Mouse (Mus musculus): Measurements from ENCODE around the gene Polr3b. TPM values are rescaled to one million over a fixed set of nuclear protein-coding genes. Genes with fewer than 3 reads are reported as not detected.

Gene Polr3b
- polyA plus RNA-seq, 1 experiment = 5.1 TPM

DNA sequence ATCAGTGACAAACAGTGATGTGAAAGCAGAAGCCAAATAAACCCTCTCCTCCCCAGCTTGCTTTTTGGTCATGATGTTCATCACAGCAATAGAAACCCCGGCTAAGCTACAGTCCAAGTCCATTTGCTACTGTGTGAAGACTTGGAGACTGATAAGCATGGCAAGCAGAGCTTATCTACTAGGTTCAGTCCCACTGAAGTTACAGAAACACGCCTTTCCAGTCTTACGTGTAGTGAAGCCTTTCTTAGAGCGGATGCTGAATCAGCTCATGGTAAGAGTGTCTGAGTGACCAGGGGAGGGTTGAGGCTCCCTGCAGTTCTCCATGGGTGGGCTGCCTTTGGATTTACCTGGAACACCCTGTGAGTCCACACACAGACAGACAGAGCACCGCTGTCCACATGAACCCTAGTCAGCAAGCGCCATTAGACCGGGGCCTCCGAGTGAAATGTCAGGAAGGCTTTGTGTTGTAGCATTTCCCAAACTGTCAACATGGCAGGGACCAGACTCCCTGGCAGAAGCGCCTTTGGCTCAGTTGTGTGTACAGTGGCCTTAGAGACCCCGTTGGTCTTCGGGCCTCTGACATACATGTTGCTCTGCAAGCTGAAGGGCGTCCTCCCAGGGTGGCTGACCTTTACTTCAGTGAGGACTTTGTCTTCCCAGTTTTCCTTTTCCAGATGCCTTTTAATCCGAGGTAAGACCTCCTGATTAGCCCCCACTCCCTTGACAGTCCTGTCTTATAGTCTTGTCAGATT is 78.3 kb downstream of the Polr3b start:
- no peaks in the 10 kb centered on the region for H3K36me3 ChIP-seq (ENCODE audit: control insufficient read depth, insufficient read depth, low read length)
- DNase-seq = no peak
- H3K27me3 ChIP-seq (replicated peaks; ENCODE audit: control insufficient read depth, insufficient read depth, low read length) = no peaks in the 10 kb centered on the region
- H3K4me1 ChIP-seq (ENCODE audit: control insufficient read depth, insufficient read depth, low read length) = 0 out of 2 replicates have a peak, but pooled peaks cover 5% of the 10 kb centered on the region
- no peak for TF ChIP-seq POLR2A (IDR thresholded peaks at IDR 0.05; ENCODE audit: low read depth, low read length)
- TF ChIP-seq CTCF (conservative IDR thresholded peaks at IDR 0.05; ENCODE audit: insufficient read depth, insufficient read length, low read depth, low read length) = no peak
- WGBS = 85% methylated on average over 13 of the region's 13 CpGs
- H3K4me3 ChIP-seq (ENCODE audit: insufficient read depth, low read depth, low read length) = no peak overlapping the region
- H3K27ac ChIP-seq (ENCODE audit: insufficient read depth, low read depth, low read length) = no peak overlapping the region

DNA sequence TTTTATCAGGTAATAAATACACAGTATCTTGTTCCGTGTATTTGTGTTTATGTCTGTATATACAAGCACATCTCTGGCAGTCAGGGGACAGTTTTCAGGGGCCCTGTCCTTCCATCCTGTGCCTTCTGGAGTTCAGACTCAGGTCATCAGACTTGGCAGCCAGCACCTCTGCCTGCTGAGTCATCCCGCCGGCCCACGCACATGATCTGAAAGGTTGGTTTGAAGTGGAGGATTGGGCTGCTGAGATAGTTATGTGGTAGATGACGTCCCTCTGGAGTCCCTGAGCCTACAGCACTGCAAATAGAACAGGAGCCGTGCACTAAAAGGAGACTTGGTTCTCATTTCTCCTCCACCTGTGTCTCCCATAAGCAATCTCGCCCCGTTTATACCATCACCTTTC is 79.0 kb downstream of the Polr3b start:
- H3K27me3 ChIP-seq (replicated peaks; ENCODE audit: control insufficient read depth, insufficient read depth, low read length) = no peaks in the 10 kb centered on the region
- H3K4me3 ChIP-seq (ENCODE audit: insufficient read depth, low read depth, low read length) = no peak overlapping the region
- no peak for TF ChIP-seq CTCF (conservative IDR thresholded peaks at IDR 0.05; ENCODE audit: insufficient read depth, insufficient read length, low read depth, low read length)
- TF ChIP-seq POLR2A (IDR thresholded peaks at IDR 0.05; ENCODE audit: low read depth, low read length) = no peak
- DNase-seq = peak; percentile 47
- 0 out of 2 replicates have a peak, but pooled peaks cover 6% of the 10 kb centered on the region for H3K4me1 ChIP-seq (ENCODE audit: control insufficient read depth, insufficient read depth, low read length)
- H3K36me3 ChIP-seq (ENCODE audit: control insufficient read depth, insufficient read depth, low read length) = no peaks in the 10 kb centered on the region
- H3K27ac ChIP-seq (ENCODE audit: insufficient read depth, low read depth, low read length) = no peak overlapping the region
- 57% methylated on average over 8 of the region's 8 CpGs for whole genome bisulfite sequencing

- WGBS = 98% methylated on average over 1 of the region's 1 CpGs
These were observed 80.0 kb downstream of the Polr3b start for GRCm38 (mm10) chr10:84702115-84702514.

DNA sequence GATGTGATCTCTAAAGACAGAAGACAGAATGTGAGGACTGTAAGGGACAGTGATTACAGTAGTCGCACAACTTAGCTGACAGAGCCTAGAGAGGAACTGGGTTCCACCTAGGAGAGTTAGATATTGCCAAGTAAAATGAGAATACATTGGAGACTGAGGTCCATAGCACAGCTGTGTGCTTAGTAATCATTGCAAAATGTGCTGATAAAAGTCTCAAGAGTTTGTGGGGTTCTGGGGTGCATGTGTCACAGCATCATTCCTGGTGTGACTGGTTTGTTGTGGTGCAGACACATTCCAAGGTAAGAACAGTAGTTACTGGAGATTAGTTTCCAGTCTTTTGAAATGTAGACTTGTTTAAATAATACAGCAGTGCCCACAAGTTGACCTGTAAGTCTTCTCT is 82.5 kb downstream of the Polr3b start:
- Histone ChIP-seq H3K4me1 (ENCODE audit: control insufficient read depth, insufficient read depth, low read length) (0 out of 2 replicates have a peak, but pooled peaks cover 6% of the 10 kb centered on the region), H3K4me3 (ENCODE audit: insufficient read depth, low read depth, low read length) (no peak overlapping the region), H3K36me3 (ENCODE audit: control insufficient read depth, insufficient read depth, low read length) (no peaks in the 10 kb centered on the region), H3K27me3 (replicated peaks; ENCODE audit: control insufficient read depth, insufficient read depth, low read length) (no peaks in the 10 kb centered on the region), H3K27ac (ENCODE audit: insufficient read depth, low read depth, low read length) (no peak overlapping the region)
- DNase-seq = no peak
- no peak for TF ChIP-seq CTCF (conservative IDR thresholded peaks at IDR 0.05; ENCODE audit: insufficient read depth, insufficient read length, low read depth, low read length)
- no peak for TF ChIP-seq POLR2A (IDR thresholded peaks at IDR 0.05; ENCODE audit: low read depth, low read length)
- 94% methylated on average over 1 of the region's 1 CpGs for WGBS

More at GRCm38 (mm10) chr10:84702115-84702514, 80.0 kb downstream of the Polr3b start:
- H3K4me3 ChIP-seq (ENCODE audit: insufficient read depth, low read depth, low read length) = no peak overlapping the region
- no peak for TF ChIP-seq CTCF (conservative IDR thresholded peaks at IDR 0.05; ENCODE audit: insufficient read depth, insufficient read length, low read depth, low read length)
- no peak for TF ChIP-seq POLR2A (IDR thresholded peaks at IDR 0.05; ENCODE audit: low read depth, low read length)
- H3K27me3 ChIP-seq (replicated peaks; ENCODE audit: control insufficient read depth, insufficient read depth, low read length) = no peaks in the 10 kb centered on the region
- 0 out of 2 replicates have a peak, but pooled peaks cover 6% of the 10 kb centered on the region for H3K4me1 ChIP-seq (ENCODE audit: control insufficient read depth, insufficient read depth, low read length)
- DNase-seq = no peak
- H3K27ac ChIP-seq (ENCODE audit: insufficient read depth, low read depth, low read length) = no peak overlapping the region
- no peaks in the 10 kb centered on the region for H3K36me3 ChIP-seq (ENCODE audit: control insufficient read depth, insufficient read depth, low read length)

DNA sequence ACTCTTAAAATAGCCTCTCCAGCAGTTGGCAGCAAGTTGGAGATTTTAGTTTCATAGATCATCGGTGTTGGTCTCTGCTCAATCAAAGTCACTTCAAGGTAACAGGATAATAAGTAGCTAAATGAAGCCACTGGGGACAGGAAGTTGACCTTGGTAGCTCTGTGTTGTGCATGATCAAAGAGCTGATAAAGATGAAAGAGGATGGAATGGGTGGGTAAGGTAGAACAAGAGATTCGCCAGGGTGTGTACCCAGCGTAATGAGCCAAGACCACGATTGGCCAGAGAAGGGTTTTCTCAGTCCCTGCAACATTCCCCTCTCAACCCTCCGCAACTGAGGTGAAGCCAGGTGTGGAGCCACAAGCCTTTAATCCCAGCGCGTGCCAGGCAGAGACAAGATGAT is 83.1 kb downstream of the Polr3b start:
- TF ChIP-seq CTCF (conservative IDR thresholded peaks at IDR 0.05; ENCODE audit: insufficient read depth, insufficient read length, low read depth, low read length) (no peak), POLR2A (IDR thresholded peaks at IDR 0.05; ENCODE audit: low read depth, low read length) (no peak)
- H3K36me3 ChIP-seq (ENCODE audit: control insufficient read depth, insufficient read depth, low read length) = no peaks in the 10 kb centered on the region
- WGBS = 61% methylated on average over 7 of the region's 7 CpGs
- H3K4me1 ChIP-seq (ENCODE audit: control insufficient read depth, insufficient read depth, low read length) = 0 out of 2 replicates have a peak, but pooled peaks cover 6% of the 10 kb centered on the region
- no peaks in the 10 kb centered on the region for H3K27me3 ChIP-seq (replicated peaks; ENCODE audit: control insufficient read depth, insufficient read depth, low read length)
- no peak overlapping the region for H3K4me3 ChIP-seq (ENCODE audit: insufficient read depth, low read depth, low read length)
- no peak overlapping the region for H3K27ac ChIP-seq (ENCODE audit: insufficient read depth, low read depth, low read length)
- DNase-seq = no peak

DNA sequence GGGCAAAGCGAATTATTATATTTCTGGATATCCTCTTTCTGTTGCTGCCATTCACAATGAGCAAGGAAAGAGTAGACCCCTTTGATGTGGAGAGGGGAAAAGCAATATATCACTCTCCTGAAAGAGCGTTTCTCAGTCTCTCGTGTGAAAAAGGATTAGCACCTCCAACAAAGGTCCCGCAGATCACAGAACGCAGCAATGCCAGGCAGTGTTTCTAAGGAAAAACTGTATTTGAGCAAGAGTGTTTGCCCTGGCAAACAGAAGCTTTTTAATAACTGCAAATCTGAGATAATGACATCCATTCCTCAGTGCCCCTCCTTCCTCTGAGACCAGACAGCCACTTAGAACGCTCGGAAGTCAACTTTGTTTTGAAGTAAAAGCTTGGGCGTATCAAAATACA is 84.5 kb downstream of the Polr3b start:
- Histone ChIP-seq H3K27ac (ENCODE audit: insufficient read depth, low read depth, low read length) (no peak overlapping the region), H3K4me1 (ENCODE audit: control insufficient read depth, insufficient read depth, low read length) (0 out of 2 replicates have a peak, but pooled peaks cover 4% of the 10 kb centered on the region), H3K4me3 (ENCODE audit: insufficient read depth, low read depth, low read length) (no peak overlapping the region), H3K36me3 (ENCODE audit: control insufficient read depth, insufficient read depth, low read length) (no peaks in the 10 kb centered on the region), H3K27me3 (replicated peaks; ENCODE audit: control insufficient read depth, insufficient read depth, low read length) (no peaks in the 10 kb centered on the region)
- WGBS = 70% methylated on average over 8 of the region's 8 CpGs
- DNase-seq = no peak
- no peak for TF ChIP-seq CTCF (conservative IDR thresholded peaks at IDR 0.05; ENCODE audit: insufficient read depth, insufficient read length, low read depth, low read length)
- no peak for TF ChIP-seq POLR2A (IDR thresholded peaks at IDR 0.05; ENCODE audit: low read depth, low read length)

DNA sequence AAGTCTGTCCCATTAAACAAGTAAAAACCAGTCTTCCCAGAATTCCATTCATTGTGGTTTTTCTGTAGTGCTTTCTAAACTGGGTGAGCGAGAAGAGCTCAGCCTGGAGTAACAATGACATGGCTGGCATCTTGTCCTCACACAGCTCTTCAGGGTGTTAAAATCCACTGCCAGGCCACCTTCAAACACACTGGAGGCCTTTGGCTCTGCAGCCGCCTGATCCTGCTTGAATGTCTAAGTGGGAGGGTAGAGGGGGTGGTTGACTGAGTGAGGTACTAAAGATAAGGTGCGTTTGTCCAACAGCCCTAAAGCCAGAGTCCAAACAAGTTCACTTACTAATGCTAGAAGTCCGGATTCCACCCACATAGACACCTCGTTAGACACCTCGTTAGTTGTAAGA is 85.1 kb downstream of the Polr3b start:
- H3K36me3 ChIP-seq (ENCODE audit: control insufficient read depth, insufficient read depth, low read length) = no peaks in the 10 kb centered on the region
- TF ChIP-seq POLR2A (IDR thresholded peaks at IDR 0.05; ENCODE audit: low read depth, low read length) = no peak
- TF ChIP-seq CTCF (conservative IDR thresholded peaks at IDR 0.05; ENCODE audit: insufficient read depth, insufficient read length, low read depth, low read length) = no peak
- H3K4me1 ChIP-seq (ENCODE audit: control insufficient read depth, insufficient read depth, low read length) = 0 out of 2 replicates have a peak, but pooled peaks cover 4% of the 10 kb centered on the region
- DNase-seq = no peak
- H3K27me3 ChIP-seq (replicated peaks; ENCODE audit: control insufficient read depth, insufficient read depth, low read length) = no peaks in the 10 kb centered on the region
- no peak overlapping the region for H3K4me3 ChIP-seq (ENCODE audit: insufficient read depth, low read depth, low read length)
- no peak overlapping the region for H3K27ac ChIP-seq (ENCODE audit: insufficient read depth, low read depth, low read length)
- WGBS = 61% methylated on average over 6 of the region's 6 CpGs
